8 mouse cellular contexts compared by ENCODE assay signal in the genomic region with DNA sequence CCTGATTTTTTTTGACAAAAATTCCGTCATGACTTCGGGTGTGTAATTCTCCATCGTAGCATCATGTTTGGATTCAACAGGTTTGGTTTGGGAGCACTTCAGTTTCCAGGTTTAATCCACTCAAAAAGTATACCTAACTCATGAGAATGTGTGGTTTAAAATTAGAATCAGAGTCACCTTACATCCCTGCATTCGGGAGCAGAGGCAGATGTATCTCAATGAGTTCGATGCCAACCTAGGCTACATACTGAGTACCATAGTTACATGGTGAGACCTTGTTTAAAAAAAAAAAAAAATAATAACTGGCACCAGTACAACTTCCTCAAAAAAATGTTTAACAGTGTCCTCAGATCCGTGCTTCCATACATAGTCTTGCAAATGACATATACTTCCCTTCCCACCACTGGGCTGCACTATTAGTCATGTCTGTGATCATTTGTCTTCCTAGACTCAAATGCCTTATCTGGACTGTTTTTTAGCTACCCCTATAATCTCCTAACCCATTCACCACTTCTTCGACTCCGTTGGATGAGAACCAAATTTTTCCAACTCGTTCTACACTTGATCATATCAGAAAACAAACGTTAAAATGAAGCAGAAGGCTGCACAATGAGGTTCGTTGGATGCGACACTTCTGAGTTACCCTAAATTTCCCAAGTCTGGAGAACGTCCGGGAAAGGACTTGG. TPM values are rescaled to one million over a fixed set of nuclear protein-coding genes. Genes with fewer than 3 reads are reported as not detected.
A peak's percentile ranks its signal among the peaks of the same experiment; 100 is the strongest.
DNase-seq lines count a peak whose midpoint lies in the region; ATAC-seq and TF ChIP-seq lines count a peak whose summit lies in the region.

No protein-coding gene starts in this region.

- TF ChIP-seq EP300 in ES-Bruce4 (IDR thresholded peaks at IDR 0.05; ENCODE audit: insufficient read depth, low read depth, low read length) = no peak

- no peaks in the 10 kb centered on the region for H3K9me3 ChIP-seq in ES-Bruce4 (replicated peaks; ENCODE audit: control insufficient read depth, insufficient read depth, low read length, poor library complexity, severe bottlenecking)

- no peak for TF ChIP-seq CTCF in ES-Bruce4 (IDR thresholded peaks at IDR 0.05; ENCODE audit: low read depth, low read length)

- peak overlapping the region; percentile 86 for H3K9ac ChIP-seq in ES-Bruce4 (ENCODE audit: low read depth, poor library complexity, severe bottlenecking)

- peak overlapping the region; percentile 80 for H3K27ac ChIP-seq in ES-Bruce4 (ENCODE audit: insufficient read depth, low read length)

- no peak for TF ChIP-seq POLR2A in ES-Bruce4 (IDR thresholded peaks at IDR 0.05; ENCODE audit: insufficient read depth, low read length)

- peak; percentile 69 for DNase-seq in heart, adult 11 months
- DNase-seq in heart, adult 18-20 months = no peak
- no peak for DNase-seq in frontal cortex, postnatal 36 days (ENCODE audit: low spot score in 2 of 2)
- DNase-seq in spleen, postnatal 4 days (ENCODE audit: low spot score in 2 of 2) = no peak
- DNase-seq in right cerebral cortex, postnatal 10 days (ENCODE audit: low spot score in 2 of 2) = no peak

- ATAC-seq in granulocyte monocyte progenitor cell, adult 5-6 weeks (replicated peaks; ENCODE audit: poor library complexity, severe bottlenecking) = peak; percentile 72
- peak; percentile 63 for ATAC-seq in megakaryocyte, adult 5-6 weeks (ENCODE audit: poor library complexity, severe bottlenecking)

- H3K4me3 ChIP-seq in ES-Bruce4 (ENCODE audit: low read depth, low read length) = peak overlapping the region; percentile 99

- H3K4me1 ChIP-seq in ES-Bruce4 (ENCODE audit: control insufficient read depth, insufficient read depth, low read length) = no peaks in the 10 kb centered on the region

- H3K27me3 ChIP-seq in ES-Bruce4 (ENCODE audit: control insufficient read depth, insufficient read depth, low read length, poor library complexity, severe bottlenecking) = no peaks in the 10 kb centered on the region

- peaks cover 9% of the 10 kb centered on the region for H3K36me3 ChIP-seq in ES-Bruce4 (ENCODE audit: control insufficient read depth, insufficient read depth, low read length, poor library complexity, severe bottlenecking)

RNA-seq across cellular contexts. Expression of a gene that starts 0.6 kb away (rescaled TPM):
- total RNA-seq in heart, adult 18-20 months (2021) = 100 to 1,000 TPM; 122 to 150 TPM
- polyA plus RNA-seq in ES-Bruce4 (2011; ENCODE audit: insufficient read depth, insufficient read length, low read depth, missing spikeins) = 114 and 115 TPM in 2 replicates
- 63.7 and 100 TPM in 2 replicates for total RNA-seq in granulocyte monocyte progenitor cell, adult 5-6 weeks (2014; fragmentation: Nextera tagmentation)
- 34.0 and 40.1 TPM in 2 replicates for total RNA-seq in granulocyte monocyte progenitor cell, adult 5-6 weeks (2017)
- 129 and 145 TPM in 2 replicates for total RNA-seq in megakaryocyte, adult 5-6 weeks (2015)
- total RNA-seq in megakaryocyte, adult 5-6 weeks (2017) = 71.4 and 81.6 TPM in 2 replicates

RNA-seq across cellular contexts. Expression of a gene that starts 5.3 kb away (rescaled TPM):
- 10 to 100 TPM; 12.4 to 15.3 TPM for total RNA-seq in heart, adult 18-20 months (2021)
- 50.4 and 60.7 TPM in 2 replicates for polyA plus RNA-seq in ES-Bruce4 (2011; ENCODE audit: insufficient read depth, insufficient read length, low read depth, missing spikeins)
- not detected in 2 replicates for total RNA-seq in granulocyte monocyte progenitor cell, adult 5-6 weeks (2014; fragmentation: Nextera tagmentation)
- total RNA-seq in granulocyte monocyte progenitor cell, adult 5-6 weeks (2017) = not detected in 2 replicates
- 0.66 and 1.1 TPM in 2 replicates for total RNA-seq in megakaryocyte, adult 5-6 weeks (2015)
- total RNA-seq in megakaryocyte, adult 5-6 weeks (2017) = 0.61 TPM in 1 of 2 replicates, not detected in the other

RNA-seq across cellular contexts. Expression of a gene that starts 8.6 kb away (rescaled TPM):
- total RNA-seq in heart, adult 18-20 months (2021) = 1 to 10 TPM; 4.8 to 6.5 TPM
- polyA plus RNA-seq in ES-Bruce4 (2011; ENCODE audit: insufficient read depth, insufficient read length, low read depth, missing spikeins) = 46.6 and 47.7 TPM in 2 replicates
- total RNA-seq in granulocyte monocyte progenitor cell, adult 5-6 weeks (2014; fragmentation: Nextera tagmentation) = 10.3 and 10.7 TPM in 2 replicates
- 3.0 and 3.1 TPM in 2 replicates for total RNA-seq in granulocyte monocyte progenitor cell, adult 5-6 weeks (2017)
- total RNA-seq in megakaryocyte, adult 5-6 weeks (2015) = 13.1 and 19.3 TPM in 2 replicates
- 15.9 and 16.7 TPM in 2 replicates for total RNA-seq in megakaryocyte, adult 5-6 weeks (2017)

RNA-seq across cellular contexts. Expression of a gene that starts 37.8 kb away (rescaled TPM):
- total RNA-seq in heart, adult 18-20 months (2021) = 10 to 100 TPM; 40.0 to 47.8 TPM
- 22.9 and 25.8 TPM in 2 replicates for polyA plus RNA-seq in ES-Bruce4 (2011; ENCODE audit: insufficient read depth, insufficient read length, low read depth, missing spikeins)
- 37.3 and 41.5 TPM in 2 replicates for total RNA-seq in granulocyte monocyte progenitor cell, adult 5-6 weeks (2014; fragmentation: Nextera tagmentation)
- total RNA-seq in granulocyte monocyte progenitor cell, adult 5-6 weeks (2017) = 20.0 and 23.7 TPM in 2 replicates
- 29.9 and 31.2 TPM in 2 replicates for total RNA-seq in megakaryocyte, adult 5-6 weeks (2015)
- 46.9 and 51.7 TPM in 2 replicates for total RNA-seq in megakaryocyte, adult 5-6 weeks (2017)

RNA-seq across cellular contexts. Expression of a gene that starts 49.8 kb away (rescaled TPM):
- total RNA-seq in heart, adult 18-20 months (2021) = not detected
- 2.6 and 4.0 TPM in 2 replicates for polyA plus RNA-seq in ES-Bruce4 (2011; ENCODE audit: insufficient read depth, insufficient read length, low read depth, missing spikeins)
- total RNA-seq in granulocyte monocyte progenitor cell, adult 5-6 weeks (2014; fragmentation: Nextera tagmentation) = not detected in 2 replicates
- total RNA-seq in granulocyte monocyte progenitor cell, adult 5-6 weeks (2017) = not detected in 2 replicates
- total RNA-seq in megakaryocyte, adult 5-6 weeks (2015) = not detected in 2 replicates
- total RNA-seq in megakaryocyte, adult 5-6 weeks (2017) = not detected in 2 replicates

Comparison
In these comparisons a context has a peak if more than half of its experiments do, and no peak if none do; other contexts are left out.
1. RNA of a gene that starts 5.3 kb away (total RNA-seq): 12.4 to 15.3 TPM in heart, adult 18-20 months; 0.61 to 1.1 TPM in megakaryocyte, adult 5-6 weeks and not detected in granulocyte monocyte progenitor cell, adult 5-6 weeks; every median in the first group is over 4 times any median in the second.